Mouse (Mus musculus) embryonic fibroblast, embryonic 13.5 days (primary cell): Measurements from ENCODE around the gene Il11ra1. TPM values are rescaled to one million over a fixed set of nuclear protein-coding genes. Genes with fewer than 3 reads are reported as not detected.

ENCODE experiments used
- H3K27ac ChIP-seq: 2 replicates; pipeline ENCODE4 v1.5.1; 2012; ENCODE audit warnings: low read length, control low read depth, inconsistent platforms; ENCODE audit not compliant: insufficient read depth
- H3K4me1 ChIP-seq: 2 replicates; pipeline ENCODE4 v1.6.1; 2011; ENCODE audit warnings: low read length; ENCODE audit not compliant: control insufficient read depth, insufficient read depth
- H3K4me3 ChIP-seq: 2 replicates; pipeline ENCODE4 v1.5.1; 2011; ENCODE audit warnings: mild to moderate bottlenecking, control low read depth, low read length; ENCODE audit not compliant: insufficient read depth
- CTCF ChIP-seq: IDR thresholded peaks from 2 replicates; pipeline ENCODE4 v1.5.1; 2011; ENCODE audit warnings: mild to moderate bottlenecking, control low read depth, low read length, moderate library complexity, borderline replicate concordance; ENCODE audit not compliant: insufficient read depth
- POLR2A ChIP-seq: IDR thresholded peaks from 2 replicates; pipeline ENCODE4 v1.6.1; 2011; ENCODE audit warnings: low read depth, mild to moderate bottlenecking, control low read depth, low read length, moderate library complexity
- polyA plus RNA-seq: library from polyadenylated mRNA; stranded (reverse); fragments of >200 nt; gene quantifications from 2 replicates; pipeline ENCODE4 v1.2.4, GENCODE M21; 2011; ENCODE audit warnings: low read depth; ENCODE audit not compliant: missing spikeins, insufficient read length

Il11ra1 gene
- polyA plus RNA-seq, 1 experiment: 97.4 TPM

GRCm38 (mm10) chr4:41755338-41756305 is 55.8 kb downstream of the Il11ra1 start, which contains the start of gene Sigmar1:
TSS of gene Sigmar1 (minus strand) at chr4:41756157.
- peak; percentile 65 for TF ChIP-seq POLR2A
- TF ChIP-seq CTCF: peak; percentile 23; the same call in 1 of the 2 replicates
- Histone ChIP-seq H3K27ac (peak within 1 kb of the TSS; percentile 47), H3K4me3 (peak within 1 kb of the TSS; percentile 66), H3K4me1 (no peaks in the 10 kb centered on the region)

GRCm38 (mm10) chr4:41756440-41756839 is 56.7 kb downstream of the Il11ra1 start:
- Histone ChIP-seq H3K27ac (no peak overlapping the region), H3K4me3 (peak overlapping the region; percentile 13; the same call in 1 of the 2 replicates), H3K4me1 (no peaks in the 10 kb centered on the region)
- no peak for TF ChIP-seq CTCF

- Histone ChIP-seq H3K27ac (no peak overlapping the region), H3K4me3 (no peak overlapping the region), H3K4me1 (no peaks in the 10 kb centered on the region)
- no peak for TF ChIP-seq CTCF
- TF ChIP-seq POLR2A: no peak
Measured at GRCm38 (mm10) chr4:41757321-41757720, 57.5 kb downstream of the Il11ra1 start.

GRCm38 (mm10) chr4:41758021-41758420 is 58.2 kb downstream of the Il11ra1 start:
- 0 out of 2 replicates have a peak, but pooled peaks cover 2% of the 10 kb centered on the region for H3K4me1 ChIP-seq
- TF ChIP-seq POLR2A (no peak), CTCF (no peak)
- no peak overlapping the region for H3K27ac ChIP-seq
- no peak overlapping the region for H3K4me3 ChIP-seq

GRCm38 (mm10) chr4:41758701-41759100 is 58.9 kb downstream of the Il11ra1 start:
- TF ChIP-seq POLR2A (no peak), CTCF (no peak)
- Histone ChIP-seq H3K4me1 (0 out of 2 replicates have a peak, but pooled peaks cover 2% of the 10 kb centered on the region), H3K4me3 (no peak overlapping the region), H3K27ac (no peak overlapping the region)

GRCm38 (mm10) chr4:41759206-41759605 is 59.4 kb downstream of the Il11ra1 start:
- no peak overlapping the region for H3K27ac ChIP-seq
- no peak for TF ChIP-seq CTCF
- H3K4me3 ChIP-seq: no peak overlapping the region
- H3K4me1 ChIP-seq: 0 out of 2 replicates have a peak, but pooled peaks cover 2% of the 10 kb centered on the region

- peak overlapping the region; percentile 71 for H3K27ac ChIP-seq
- TF ChIP-seq CTCF: no peak
- TF ChIP-seq POLR2A: no peak
- H3K4me3 ChIP-seq: peak overlapping the region; percentile 6; the same call in 1 of the 2 replicates
- H3K4me1 ChIP-seq: 0 out of 2 replicates have a peak, but pooled peaks cover 2% of the 10 kb centered on the region
Measured at GRCm38 (mm10) chr4:41759656-41760287, 60.0 kb downstream of the Il11ra1 start.

GRCm38 (mm10) chr4:41760288-41760721 is 60.5 kb downstream of the Il11ra1 start:
- H3K27ac ChIP-seq: peak overlapping the region; percentile 79
- H3K4me1 ChIP-seq: 0 out of 2 replicates have a peak, but pooled peaks cover 2% of the 10 kb centered on the region
- no peak for TF ChIP-seq CTCF
- peak; percentile 71 for TF ChIP-seq POLR2A
- H3K4me3 ChIP-seq: peak overlapping the region; percentile 75

GRCm38 (mm10) chr4:41760911-41761310 is 61.1 kb downstream of the Il11ra1 start:
- H3K4me3 ChIP-seq: peak overlapping the region; percentile 75
- H3K4me1 ChIP-seq: 0 out of 2 replicates have a peak, but pooled peaks cover 2% of the 10 kb centered on the region
- peak overlapping the region; percentile 79 for H3K27ac ChIP-seq
- no peak; the same call in 1 of the 2 replicates for TF ChIP-seq POLR2A
- TF ChIP-seq CTCF: no peak
